Mouse (Mus musculus) limb, embryonic 10.5 days (tissue): ENCODE measurements around the gene B2m. TPM values are rescaled to one million over a fixed set of nuclear protein-coding genes. Genes with fewer than 3 reads are reported as not detected.

Source experiments
- DNase-seq: peaks from one replicate; pipeline ENCODE4 v3.0.0-alpha.2; 2017; ENCODE audit warnings: low spot score
- H3K27ac ChIP-seq: fragments of 300-500 bp; sonication (generic); 2 replicates; pipeline ENCODE4 v1.5.1; 2016; ENCODE audit warnings: mild to moderate bottlenecking
- H3K27me3 ChIP-seq: fragments of 300-500 bp; sonication (generic); 2 replicates; pipeline ENCODE4 v1.6.1; 2016; ENCODE audit warnings: low read depth, mild to moderate bottlenecking; ENCODE audit not compliant: poor library complexity, severe bottlenecking
- H3K36me3 ChIP-seq: fragments of 300-500 bp; sonication (generic); 2 replicates; pipeline ENCODE4 v1.6.1; 2016; ENCODE audit warnings: mild to moderate bottlenecking, moderate library complexity
- H3K4me1 ChIP-seq: fragments of 300-500 bp; sonication (generic); 2 replicates; pipeline ENCODE4 v1.6.1; 2016
- H3K4me3 ChIP-seq: fragments of 300-500 bp; sonication (generic); 2 replicates; pipeline ENCODE4 v1.5.1; 2016; ENCODE audit warnings: mild to moderate bottlenecking, moderate library complexity
- H3K9me3 ChIP-seq: fragments of 300-500 bp; sonication (generic); replicated peaks from 2 replicates; pipeline ENCODE4 v1.6.1; 2016; ENCODE audit warnings: mild to moderate bottlenecking
- WGBS: fragments of 180-500 bp; shearing (Covaris S2); methylation state at CpG from one replicate; pipeline ENCODE4 v1.1.7; 2016; 5-methylcytosine and 5-hydroxymethylcytosine counted together
- polyA plus RNA-seq: library from polyadenylated mRNA; unstranded; fragments of >200 nt; fragmentation: Nextera tagmentation; extraction: Ambion mirVana; gene quantifications from 2 replicates; pipeline ENCODE4 v1.2.1, GENCODE M21; 2016

Gene B2m
- polyA plus RNA-seq, 1 experiment from 2014 or later, result 87.1 TPM

- 89% methylated on average over 4 of the region's 4 CpGs for WGBS
These were observed 37.6 kb downstream of the B2m start for GRCm38 (mm10) chr2:122185086-122185485.

GRCm38 (mm10) chr2:122186106-122186505 is 38.6 kb downstream of the B2m start, which contains the start of the genes Patl2 and Terb2:
Gene Patl2 (minus strand): TSS chr2:122186189.
Gene Terb2 (plus strand): TSS chr2:122186272.
- 81% methylated on average over 17 of the region's 17 CpGs for WGBS
- H3K4me1 ChIP-seq, result no peaks in the 10 kb centered on the region
- no peak for DNase-seq
- no peaks in the 10 kb centered on the region for H3K27me3 ChIP-seq
- no peaks in the 10 kb centered on the region for H3K36me3 ChIP-seq
- H3K4me3 ChIP-seq, result no peak within 1 kb of the TSS
- no peak within 1 kb of the TSS for H3K27ac ChIP-seq
- no peaks in the 10 kb centered on the region for H3K9me3 ChIP-seq

More at GRCm38 (mm10) chr2:122185086-122185485, 37.6 kb downstream of the B2m start:
- Histone ChIP-seq H3K4me1 (no peaks in the 10 kb centered on the region), H3K27me3 (no peaks in the 10 kb centered on the region), H3K27ac (no peak overlapping the region), H3K9me3 (no peaks in the 10 kb centered on the region), H3K36me3 (no peaks in the 10 kb centered on the region), H3K4me3 (no peak overlapping the region)
- no peak for DNase-seq

- H3K4me1 ChIP-seq, result no peaks in the 10 kb centered on the region
- no peak for DNase-seq
- no peaks in the 10 kb centered on the region for H3K9me3 ChIP-seq
- WGBS, result 89% methylated on average over 3 of the region's 3 CpGs
- H3K27ac ChIP-seq, result no peak overlapping the region
- no peaks in the 10 kb centered on the region for H3K27me3 ChIP-seq
- H3K4me3 ChIP-seq, result no peak overlapping the region
- H3K36me3 ChIP-seq, result no peaks in the 10 kb centered on the region
These were observed 39.3 kb downstream of the B2m start for GRCm38 (mm10) chr2:122186751-122187150.

GRCm38 (mm10) chr2:122191849-122192248 is 44.4 kb downstream of the B2m start:
- H3K4me1 ChIP-seq, result no peaks in the 10 kb centered on the region
- H3K27me3 ChIP-seq, result no peaks in the 10 kb centered on the region
- DNase-seq, result no peak
- H3K4me3 ChIP-seq, result no peak overlapping the region
- 84% methylated on average over 3 of the region's 3 CpGs for WGBS
- H3K9me3 ChIP-seq, result no peaks in the 10 kb centered on the region
- no peak overlapping the region for H3K27ac ChIP-seq
- H3K36me3 ChIP-seq, result no peaks in the 10 kb centered on the region

DNA sequence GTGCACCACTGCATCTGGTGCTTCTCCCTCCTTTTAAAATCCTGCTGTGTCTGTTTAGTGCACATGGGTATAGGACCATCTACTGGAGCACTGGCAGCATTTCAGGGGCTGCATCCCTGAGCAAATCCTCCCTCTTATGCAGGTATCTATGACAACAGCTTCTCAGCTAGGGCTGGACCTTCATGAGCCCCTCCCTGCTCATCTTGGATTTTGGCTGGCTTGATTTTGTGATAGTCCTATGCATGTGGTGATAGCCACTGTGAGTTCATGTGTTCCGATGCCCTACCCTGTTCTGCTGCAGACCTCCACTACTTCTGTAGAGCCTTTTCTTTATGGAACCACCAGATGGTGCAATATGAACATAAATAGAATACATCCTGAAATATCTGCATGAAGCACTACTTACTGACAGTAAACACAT is 47.0 kb downstream of the B2m start:
- H3K4me3 ChIP-seq, result no peak overlapping the region
- no peaks in the 10 kb centered on the region for H3K27me3 ChIP-seq
- no peaks in the 10 kb centered on the region for H3K36me3 ChIP-seq
- no peak overlapping the region for H3K27ac ChIP-seq
- DNase-seq, result no peak
- no peaks in the 10 kb centered on the region for H3K4me1 ChIP-seq
- WGBS, result 81% methylated on average over 1 of the region's 1 CpGs
- H3K9me3 ChIP-seq, result no peaks in the 10 kb centered on the region

DNA sequence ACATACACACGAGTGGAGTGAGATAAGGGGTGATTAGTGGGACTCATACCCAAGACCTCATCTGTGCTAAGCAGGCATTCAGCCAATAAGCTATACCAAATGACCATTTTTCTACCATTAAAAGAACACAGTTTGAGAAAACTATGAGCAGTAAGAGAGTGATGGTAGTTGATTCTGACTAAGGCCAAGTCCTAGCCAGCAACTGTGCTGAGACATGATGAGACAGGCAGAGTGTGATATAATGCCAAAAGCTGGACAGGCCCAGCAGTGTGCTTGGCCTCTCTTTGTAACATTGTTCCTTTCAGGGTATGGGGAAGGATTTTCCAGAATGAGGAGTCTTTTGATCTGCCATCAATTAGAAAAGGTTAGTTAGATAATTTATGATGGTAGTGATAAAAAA is 54.0 kb downstream of the B2m start:
- no peaks in the 10 kb centered on the region for H3K9me3 ChIP-seq
- 94% methylated on average over 1 of the region's 1 CpGs for WGBS
- no peak for DNase-seq
- no peaks in the 10 kb centered on the region for H3K27me3 ChIP-seq
- no peak overlapping the region for H3K27ac ChIP-seq
- H3K4me3 ChIP-seq, result no peak overlapping the region
- no peaks in the 10 kb centered on the region for H3K4me1 ChIP-seq
- no peaks in the 10 kb centered on the region for H3K36me3 ChIP-seq

Other genes starting within 250 kb of the B2m start
- gene Ctdspl2, start 191.7 kb upstream of the B2m start, polyA plus RNA-seq, result 48.1 and 64.5 TPM in 2 replicates
- gene Mageb3, start 191.6 kb upstream of the B2m start, polyA plus RNA-seq, result 0.26 and 0.54 TPM in 2 replicates
- 13.1 and 13.6 TPM in 2 replicates for gene Eif3j1, start 119.1 kb upstream of the B2m start, polyA plus RNA-seq
- gene Spg11, start 29.3 kb upstream of the B2m start, polyA plus RNA-seq, result 9.8 and 12.1 TPM in 2 replicates
- gene Trim69, start 13.0 kb downstream of the B2m start, polyA plus RNA-seq, result 0.08 TPM in 1 of 2 replicates, not detected in the other
- gene Patl2, start 38.5 kb downstream of the B2m start, polyA plus RNA-seq, result not detected in 2 replicates
- not detected in 2 replicates for gene Terb2, start 38.6 kb downstream of the B2m start, polyA plus RNA-seq
- 15.4 and 17.7 TPM in 2 replicates for gene Sord, start 87.1 kb downstream of the B2m start, polyA plus RNA-seq
- gene Duox2, start 150.8 kb downstream of the B2m start, polyA plus RNA-seq, result 0.03 TPM in 1 of 2 replicates, not detected in the other
- gene Duoxa2, start 151.2 kb downstream of the B2m start, polyA plus RNA-seq, result 0.13 TPM in 1 of 2 replicates, not detected in the other
- 0.45 TPM in 1 of 2 replicates, not detected in the other for gene Duoxa1, start 166.0 kb downstream of the B2m start, polyA plus RNA-seq
- gene Duox1, start 168.0 kb downstream of the B2m start, polyA plus RNA-seq, result 0.14 and 0.18 TPM in 2 replicates
- gene Shf, start 221.5 kb downstream of the B2m start, polyA plus RNA-seq, result 5.4 TPM in 2 replicates